Mouse (Mus musculus) hindbrain, embryonic 16.5 days (tissue): ENCODE measurements around the gene Mrgprb8. TPM values are rescaled to one million over a fixed set of nuclear protein-coding genes. Genes with fewer than 3 reads are reported as not detected.
"Not testable (repeated sequence)": the region's sequence is repeated elsewhere in the genome, so short reads cannot be mapped to it uniquely, and the experiment has no call there.

Experiments used
- ATAC-seq: fragments of 200-750 bp; cut with Nextera tagmentation; 2 replicates; pipeline ENCODE4 v1.8.0; 2017; ENCODE audit warnings: moderate TSS enrichment, moderate library complexity
- H3K27ac ChIP-seq: fragments of 300-500 bp; sonication (generic); 2 replicates; pipeline ENCODE4 v1.5.1; 2014; ENCODE audit warnings: low read depth, mild to moderate bottlenecking, control low read depth, low read length, moderate library complexity
- H3K27me3 ChIP-seq: fragments of 300-500 bp; sonication (generic); replicated peaks from 2 replicates; pipeline ENCODE4 v1.6.1; 2014; ENCODE audit warnings: low read length; ENCODE audit not compliant: control insufficient read depth, insufficient read depth
- H3K36me3 ChIP-seq: fragments of 300-500 bp; sonication (generic); 2 replicates; pipeline ENCODE4 v1.6.1; 2014; ENCODE audit warnings: mild to moderate bottlenecking, low read length, moderate library complexity, mixed read lengths; ENCODE audit not compliant: control insufficient read depth, insufficient read depth
- H3K4me1 ChIP-seq: fragments of 300-500 bp; sonication (generic); 2 replicates; pipeline ENCODE4 v1.6.1; 2014; ENCODE audit warnings: low read depth, low read length; ENCODE audit not compliant: control insufficient read depth, insufficient read depth
- H3K4me2 ChIP-seq: fragments of 300-500 bp; sonication (generic); 2 replicates; pipeline ENCODE4 v1.6.1; 2014; ENCODE audit warnings: mild to moderate bottlenecking, low read length, control low read depth, moderate library complexity
- H3K4me3 ChIP-seq: fragments of 300-500 bp; sonication (generic); 2 replicates; pipeline ENCODE4 v1.5.1; 2014; ENCODE audit warnings: mild to moderate bottlenecking, low read length, control low read depth, moderate library complexity
- H3K9ac ChIP-seq: fragments of 300-500 bp; sonication (generic); 2 replicates; pipeline ENCODE4 v1.6.1; 2014; ENCODE audit warnings: low read depth, mild to moderate bottlenecking, control low read depth, low read length, moderate library complexity
- H3K9me3 ChIP-seq: fragments of 300-500 bp; sonication (generic); 2 replicates; pipeline ENCODE4 v1.6.1; 2014; ENCODE audit warnings: mild to moderate bottlenecking, low read length, moderate library complexity; ENCODE audit not compliant: control insufficient read depth
- WGBS: fragments of 180-500 bp; shearing (Covaris S2); extraction: QIAGEN DNeasy Blood & Tissue Kit; methylation state at CpG from one replicate; pipeline ENCODE4 v1.1.7; 2014; 5-methylcytosine and 5-hydroxymethylcytosine counted together
- polyA plus RNA-seq: library from polyadenylated mRNA; unstranded; fragments of >200 nt; fragmentation: Nextera tagmentation; extraction: Ambion mirVana; gene quantifications from 2 replicates; pipeline ENCODE4 v1.2.1, GENCODE M21; 2015

Mrgprb8 gene
- polyA plus RNA-seq, result not detected in 2 replicates

GRCm38 (mm10) chr7:48388226-48388625 is at the start of gene Mrgprb8:
Gene Mrgprb8 (plus strand): TSS chr7:48388526.
- no peak for ATAC-seq
- Histone ChIP-seq H3K9me3 (peaks cover 15% of the 10 kb centered on the region), H3K4me2 (no peak within 1 kb of the TSS), H3K27ac (no peak within 1 kb of the TSS), H3K27me3 (no peaks in the 10 kb centered on the region), H3K36me3 (no peaks in the 10 kb centered on the region), H3K4me1 (no peaks in the 10 kb centered on the region), H3K9ac (no peak within 1 kb of the TSS), H3K4me3 (no peak within 1 kb of the TSS)
- WGBS, result 75% methylated on average over 2 of the region's 2 CpGs

GRCm38 (mm10) chr7:48435936-48436335 is 47.6 kb downstream of the Mrgprb8 start:
- not testable (repeated sequence) for H3K4me2 ChIP-seq, H3K27ac ChIP-seq, ATAC-seq, H3K4me3 ChIP-seq, H3K4me1 ChIP-seq, H3K9ac ChIP-seq, H3K27me3 ChIP-seq, H3K36me3 ChIP-seq
- H3K9me3 ChIP-seq, result peaks cover 17% of the 10 kb centered on the region
- WGBS, result 88% methylated on average over 3 of the region's 3 CpGs

GRCm38 (mm10) chr7:48436581-48436980 is 48.3 kb downstream of the Mrgprb8 start:
- ATAC-seq, result no peak
- Histone ChIP-seq H3K27ac (no peak overlapping the region), H3K27me3 (no peaks in the 10 kb centered on the region), H3K36me3 (no peaks in the 10 kb centered on the region), H3K4me1 (no peaks in the 10 kb centered on the region), H3K4me2 (no peak overlapping the region), H3K9ac (no peak overlapping the region), H3K9me3 (peaks cover 19% of the 10 kb centered on the region), H3K4me3 (no peak overlapping the region)
- WGBS, result 53% methylated on average over 3 of the region's 3 CpGs

Other genes starting within 250 kb of the Mrgprb8 start
- gene Mrgprb5, start 219.5 kb upstream of the Mrgprb8 start, polyA plus RNA-seq, result not detected in 2 replicates
- gene Mrgprb4, start 189.2 kb upstream of the Mrgprb8 start, polyA plus RNA-seq, result not detected in 2 replicates
- gene Mrgprb1, start 67.8 kb downstream of the Mrgprb8 start, polyA plus RNA-seq, result not detected in 2 replicates
- gene Mrgprx2, start 110.8 kb downstream of the Mrgprb8 start, polyA plus RNA-seq, result not detected in 2 replicates
- gene Mrgprb2, start 169.6 kb downstream of the Mrgprb8 start, polyA plus RNA-seq, result not detected in 2 replicates